Mouse (Mus musculus) C2C12 (cell line): ENCODE measurements at regions not wholly inside any gene's neighbourhood (a gene's known extent, or its start where the extent isn't known, plus 50 kb on each side); places are given as distances from the start of the nearest gene placed in this dataset.

Experiments used
- CEBPB ChIP-seq: IDR thresholded peaks from one replicate; pipeline ENCODE4 v1.6.1; 2011; ENCODE audit warnings: low read depth, mild to moderate bottlenecking, control low read depth, moderate library complexity
- CTCF ChIP-seq: IDR thresholded peaks from one replicate; pipeline ENCODE4 v1.5.1; 2011; ENCODE audit not compliant: control insufficient read depth, insufficient read depth, insufficient read length
- FOSL1 ChIP-seq: IDR thresholded peaks from one replicate; pipeline ENCODE4 v1.8.0; 2011; ENCODE audit warnings: mild to moderate bottlenecking, low read length; ENCODE audit not compliant: poor library complexity, insufficient read depth, severe bottlenecking
- MAX ChIP-seq: IDR thresholded peaks from one replicate; pipeline ENCODE4 v1.6.1; 2011; ENCODE audit warnings: mild to moderate bottlenecking, control low read depth
- MYOD1 ChIP-seq: IDR thresholded peaks from one replicate; pipeline ENCODE4 v1.6.1; 2011; ENCODE audit warnings: low read depth; ENCODE audit not compliant: control insufficient read depth, insufficient read length
- MYOG ChIP-seq: IDR thresholded peaks from one replicate; pipeline ENCODE4 v1.6.1; 2011; ENCODE audit not compliant: control insufficient read depth, insufficient read length; ENCODE audit errors: extremely low read depth
- USF1 ChIP-seq: IDR thresholded peaks from one replicate; pipeline ENCODE4 v1.6.1; 2011; ENCODE audit warnings: low read depth, mild to moderate bottlenecking, control low read depth, moderate library complexity

- no peak for TF ChIP-seq CTCF
- TF ChIP-seq CEBPB, result no peak
- no peak for TF ChIP-seq MAX
- TF ChIP-seq MYOG, result no peak
- no peak for TF ChIP-seq USF1
- no peak for TF ChIP-seq MYOD1
- TF ChIP-seq FOSL1, result no peak
Measured at GRCm38 (mm10) chr8:30924160-30924534, 2504.4 kb upstream of the 5930422O12Rik start.
